Mouse (Mus musculus): ENCODE measurements around the gene Cadm2. TPM values are rescaled to one million over a fixed set of nuclear protein-coding genes. Genes with fewer than 3 reads are reported as not detected.

Gene Cadm2
- polyA plus RNA-seq, 1 experiment: 0.85 TPM

DNA sequence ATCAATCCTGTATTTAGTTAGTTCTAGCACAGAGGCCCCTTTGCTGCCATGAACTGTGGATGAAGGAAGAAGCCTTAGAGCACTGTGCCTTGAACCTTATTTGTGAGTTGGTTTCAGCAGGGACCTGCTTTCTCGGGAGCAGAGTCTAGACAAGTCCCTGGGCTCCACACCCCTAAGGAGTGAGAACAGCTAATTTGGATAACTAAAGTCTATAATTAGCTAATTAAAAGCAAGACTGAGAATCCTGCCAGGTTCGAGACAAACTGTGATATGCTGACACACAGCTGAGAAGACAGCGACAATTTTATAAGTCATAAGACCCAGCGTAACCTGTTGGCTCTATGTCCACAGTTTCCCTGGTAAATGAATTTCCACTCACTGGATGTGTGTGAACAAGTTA, 184.4 kb downstream of the Cadm2 start:
- TF ChIP-seq CTCF (IDR thresholded peaks at IDR 0.05; ENCODE audit: borderline replicate concordance, control insufficient read depth, extremely low read depth, insufficient read depth, low read length, poor library complexity) (no peak), POLR2A (IDR thresholded peaks at IDR 0.05; ENCODE audit: control insufficient read depth, extremely low read depth, insufficient read depth, low read length, poor library complexity) (no peak)
- WGBS: 85% methylated on average over 4 of the region's 4 CpGs
- H3K4me3 ChIP-seq (ENCODE audit: control insufficient read depth, insufficient read depth, low read length): no peak overlapping the region
- no peaks in the 10 kb centered on the region for H3K4me1 ChIP-seq (replicated peaks; ENCODE audit: control insufficient read depth, insufficient read depth, low read length)
- H3K27ac ChIP-seq (ENCODE audit: control insufficient read depth, insufficient read depth, low read length): no peak overlapping the region
- no peaks in the 10 kb centered on the region for H3K36me3 ChIP-seq (ENCODE audit: control insufficient read depth, insufficient read depth, low read length)
- H3K27me3 ChIP-seq (ENCODE audit: control insufficient read depth, insufficient read depth, low read length): no peaks in the 10 kb centered on the region
- no peak for DNase-seq

DNA sequence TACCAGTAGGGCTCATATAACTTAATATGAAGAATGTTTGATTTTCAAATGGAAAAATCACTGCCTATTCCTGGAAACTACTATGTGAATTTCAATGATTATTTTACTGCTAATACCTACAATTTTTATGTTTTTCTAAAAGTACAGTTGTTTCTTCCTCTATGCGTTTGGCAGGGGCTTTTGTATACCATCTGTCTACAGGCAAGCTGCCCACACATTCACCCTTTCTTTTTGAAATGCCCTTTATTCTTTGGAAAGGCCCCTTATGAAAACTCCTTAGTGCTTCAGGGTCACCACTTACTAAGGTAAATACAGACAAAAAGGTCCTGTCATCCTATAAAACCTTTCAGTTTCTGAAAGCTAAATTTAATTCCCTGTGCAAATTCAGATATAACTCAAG, 195.3 kb downstream of the Cadm2 start:
- no peak for TF ChIP-seq CTCF (IDR thresholded peaks at IDR 0.05; ENCODE audit: borderline replicate concordance, control insufficient read depth, extremely low read depth, insufficient read depth, low read length, poor library complexity)
- TF ChIP-seq POLR2A (IDR thresholded peaks at IDR 0.05; ENCODE audit: control insufficient read depth, extremely low read depth, insufficient read depth, low read length, poor library complexity): no peak
- no peak overlapping the region for H3K4me3 ChIP-seq (ENCODE audit: control insufficient read depth, insufficient read depth, low read length)
- no peak overlapping the region for H3K27ac ChIP-seq (ENCODE audit: control insufficient read depth, insufficient read depth, low read length)
- H3K27me3 ChIP-seq (ENCODE audit: control insufficient read depth, insufficient read depth, low read length): no peaks in the 10 kb centered on the region
- H3K4me1 ChIP-seq (replicated peaks; ENCODE audit: control insufficient read depth, insufficient read depth, low read length): no peaks in the 10 kb centered on the region
- DNase-seq: no peak
- no peaks in the 10 kb centered on the region for H3K36me3 ChIP-seq (ENCODE audit: control insufficient read depth, insufficient read depth, low read length)
- WGBS: 91% methylated on average over 1 of the region's 1 CpGs

DNA sequence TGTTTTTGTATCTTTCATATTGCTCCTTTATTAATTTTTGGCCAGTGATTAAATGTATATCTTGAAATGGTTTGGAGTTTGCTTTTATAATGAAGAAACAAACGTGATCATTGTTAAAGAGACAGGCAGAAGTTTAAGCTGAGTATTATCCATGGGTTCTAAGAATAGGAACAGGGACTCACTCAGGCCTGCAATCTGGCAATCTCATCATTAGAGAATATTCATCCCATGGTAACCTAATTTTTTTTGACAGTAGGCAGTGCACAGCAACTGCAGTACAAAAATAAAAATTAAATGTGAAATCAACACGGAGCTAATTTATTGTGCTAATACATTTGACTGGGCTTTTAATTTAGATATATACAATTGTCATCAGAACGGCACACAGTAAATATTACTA, 209.8 kb downstream of the Cadm2 start:
- no peaks in the 10 kb centered on the region for H3K4me1 ChIP-seq (replicated peaks; ENCODE audit: control insufficient read depth, insufficient read depth, low read length)
- H3K27ac ChIP-seq (ENCODE audit: control insufficient read depth, insufficient read depth, low read length): no peak overlapping the region
- H3K4me3 ChIP-seq (ENCODE audit: control insufficient read depth, insufficient read depth, low read length): no peak overlapping the region
- DNase-seq: no peak
- WGBS: 65% methylated on average over 3 of the region's 3 CpGs
- no peaks in the 10 kb centered on the region for H3K27me3 ChIP-seq (ENCODE audit: control insufficient read depth, insufficient read depth, low read length)
- no peaks in the 10 kb centered on the region for H3K36me3 ChIP-seq (ENCODE audit: control insufficient read depth, insufficient read depth, low read length)
- no peak for TF ChIP-seq CTCF (IDR thresholded peaks at IDR 0.05; ENCODE audit: borderline replicate concordance, control insufficient read depth, extremely low read depth, insufficient read depth, low read length, poor library complexity)
- no peak for TF ChIP-seq POLR2A (IDR thresholded peaks at IDR 0.05; ENCODE audit: control insufficient read depth, extremely low read depth, insufficient read depth, low read length, poor library complexity)

DNA sequence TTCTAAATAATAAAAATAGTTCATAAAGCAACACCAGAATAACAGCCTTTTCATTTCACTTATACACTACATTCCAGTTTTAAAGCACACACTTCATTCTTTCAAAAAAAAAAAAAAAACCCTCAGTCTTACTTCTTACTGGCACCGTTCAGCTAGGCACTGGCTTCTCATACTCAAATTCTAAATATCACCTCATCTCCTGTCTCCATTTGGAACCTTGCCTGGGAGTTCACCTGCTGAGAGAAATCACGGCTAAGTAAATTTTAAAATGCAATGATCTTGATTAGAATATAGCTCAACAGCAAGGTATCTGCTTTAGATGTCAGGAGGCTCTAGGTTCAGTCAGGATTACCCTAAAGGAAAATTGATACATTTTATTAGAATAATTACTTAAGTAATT, 210.2 kb downstream of the Cadm2 start:
- H3K27me3 ChIP-seq (ENCODE audit: control insufficient read depth, insufficient read depth, low read length): no peaks in the 10 kb centered on the region
- H3K4me1 ChIP-seq (replicated peaks; ENCODE audit: control insufficient read depth, insufficient read depth, low read length): no peaks in the 10 kb centered on the region
- TF ChIP-seq CTCF (IDR thresholded peaks at IDR 0.05; ENCODE audit: borderline replicate concordance, control insufficient read depth, extremely low read depth, insufficient read depth, low read length, poor library complexity) (no peak), POLR2A (IDR thresholded peaks at IDR 0.05; ENCODE audit: control insufficient read depth, extremely low read depth, insufficient read depth, low read length, poor library complexity) (no peak)
- H3K36me3 ChIP-seq (ENCODE audit: control insufficient read depth, insufficient read depth, low read length): no peaks in the 10 kb centered on the region
- DNase-seq: no peak
- WGBS: 83% methylated on average over 2 of the region's 2 CpGs
- H3K27ac ChIP-seq (ENCODE audit: control insufficient read depth, insufficient read depth, low read length): no peak overlapping the region
- no peak overlapping the region for H3K4me3 ChIP-seq (ENCODE audit: control insufficient read depth, insufficient read depth, low read length)

DNA sequence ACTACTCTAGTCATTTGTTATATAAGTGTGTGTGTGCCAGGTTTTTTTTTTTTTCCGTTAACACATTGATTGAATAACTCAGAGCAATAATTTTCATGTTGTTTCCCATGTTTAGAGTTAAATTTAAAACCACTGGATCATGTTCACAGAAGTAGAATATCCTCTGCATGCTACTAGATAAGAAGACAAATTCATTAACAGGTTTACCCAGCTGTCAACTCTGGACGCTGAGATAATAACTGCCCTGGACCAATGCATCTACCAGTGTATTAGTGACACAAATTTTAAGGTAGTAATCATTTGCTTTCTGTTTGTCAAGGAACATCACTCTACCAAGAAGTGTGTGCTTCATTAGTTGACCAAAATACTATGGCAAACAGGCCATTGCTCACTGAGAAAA, 253.0 kb downstream of the Cadm2 start:
- H3K4me3 ChIP-seq (ENCODE audit: control insufficient read depth, insufficient read depth, low read length): no peak overlapping the region
- 85% methylated on average over 2 of the region's 2 CpGs for WGBS
- no peak for TF ChIP-seq CTCF (IDR thresholded peaks at IDR 0.05; ENCODE audit: borderline replicate concordance, control insufficient read depth, extremely low read depth, insufficient read depth, low read length, poor library complexity)
- TF ChIP-seq POLR2A (IDR thresholded peaks at IDR 0.05; ENCODE audit: control insufficient read depth, extremely low read depth, insufficient read depth, low read length, poor library complexity): no peak
- H3K4me1 ChIP-seq (replicated peaks; ENCODE audit: control insufficient read depth, insufficient read depth, low read length): no peaks in the 10 kb centered on the region
- DNase-seq: no peak
- H3K36me3 ChIP-seq (ENCODE audit: control insufficient read depth, insufficient read depth, low read length): no peaks in the 10 kb centered on the region
- H3K27ac ChIP-seq (ENCODE audit: control insufficient read depth, insufficient read depth, low read length): no peak overlapping the region
- H3K27me3 ChIP-seq (ENCODE audit: control insufficient read depth, insufficient read depth, low read length): no peaks in the 10 kb centered on the region

DNA sequence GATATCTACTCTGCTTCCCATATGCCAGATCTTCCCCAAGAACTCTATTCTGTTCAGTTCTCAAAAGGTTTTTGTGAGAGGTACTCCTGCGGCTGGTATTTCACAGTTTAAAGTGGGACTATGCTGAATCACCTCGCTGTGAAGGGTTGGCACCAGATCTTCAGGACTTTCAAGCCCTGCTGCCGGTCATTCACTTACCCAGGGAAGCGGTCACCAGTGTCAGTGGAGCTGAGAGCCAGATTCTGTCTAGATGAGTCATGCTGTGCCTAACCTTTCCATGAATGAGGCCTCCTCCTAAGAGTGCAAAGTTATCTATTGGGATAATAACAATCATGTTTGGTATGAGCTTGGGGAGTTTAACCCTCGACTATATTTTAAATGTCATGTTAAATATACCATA, 272.7 kb downstream of the Cadm2 start:
- H3K36me3 ChIP-seq (ENCODE audit: control insufficient read depth, insufficient read depth, low read length): no peaks in the 10 kb centered on the region
- TF ChIP-seq CTCF (IDR thresholded peaks at IDR 0.05; ENCODE audit: borderline replicate concordance, control insufficient read depth, extremely low read depth, insufficient read depth, low read length, poor library complexity) (no peak), POLR2A (IDR thresholded peaks at IDR 0.05; ENCODE audit: control insufficient read depth, extremely low read depth, insufficient read depth, low read length, poor library complexity) (no peak)
- DNase-seq: no peak
- H3K27ac ChIP-seq (ENCODE audit: control insufficient read depth, insufficient read depth, low read length): no peak overlapping the region
- WGBS: 84% methylated on average over 5 of the region's 5 CpGs
- H3K4me1 ChIP-seq (replicated peaks; ENCODE audit: control insufficient read depth, insufficient read depth, low read length): no peaks in the 10 kb centered on the region
- H3K4me3 ChIP-seq (ENCODE audit: control insufficient read depth, insufficient read depth, low read length): no peak overlapping the region
- H3K27me3 ChIP-seq (ENCODE audit: control insufficient read depth, insufficient read depth, low read length): no peaks in the 10 kb centered on the region

DNA sequence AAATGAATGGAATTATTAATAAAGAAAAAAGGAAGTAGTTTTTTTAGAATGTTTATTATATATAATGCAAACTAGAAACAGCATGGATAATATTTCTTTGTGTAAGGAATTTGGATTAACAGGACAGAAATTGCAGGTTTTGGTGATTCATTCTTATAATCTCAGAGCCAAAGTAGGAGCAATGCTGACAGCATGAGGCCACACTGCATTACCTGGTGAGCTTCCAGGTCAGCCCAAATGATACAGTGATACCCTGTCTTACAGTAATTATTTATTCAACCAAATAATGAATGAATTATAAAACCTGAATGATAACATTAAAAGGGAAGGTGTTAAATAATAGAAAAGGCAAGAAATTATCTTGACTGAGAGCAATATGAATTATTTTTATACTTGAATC, 273.1 kb downstream of the Cadm2 start:
- TF ChIP-seq POLR2A (IDR thresholded peaks at IDR 0.05; ENCODE audit: control insufficient read depth, extremely low read depth, insufficient read depth, low read length, poor library complexity) (no peak), CTCF (IDR thresholded peaks at IDR 0.05; ENCODE audit: borderline replicate concordance, control insufficient read depth, extremely low read depth, insufficient read depth, low read length, poor library complexity) (no peak)
- H3K4me3 ChIP-seq (ENCODE audit: control insufficient read depth, insufficient read depth, low read length): no peak overlapping the region

More for the DNA sequence above, 273.1 kb downstream of the Cadm2 start:
- H3K27ac ChIP-seq (ENCODE audit: control insufficient read depth, insufficient read depth, low read length): no peak overlapping the region
- H3K4me1 ChIP-seq (replicated peaks; ENCODE audit: control insufficient read depth, insufficient read depth, low read length): no peaks in the 10 kb centered on the region
- DNase-seq: no peak
- no peaks in the 10 kb centered on the region for H3K36me3 ChIP-seq (ENCODE audit: control insufficient read depth, insufficient read depth, low read length)
- H3K27me3 ChIP-seq (ENCODE audit: control insufficient read depth, insufficient read depth, low read length): no peaks in the 10 kb centered on the region

All from thymus, adult 2 months (tissue).